Mouse (Mus musculus): Measurements from ENCODE around the gene Asxl1. TPM values are rescaled to one million over a fixed set of nuclear protein-coding genes. Genes with fewer than 3 reads are reported as not detected.

Gene Asxl1
- polyA plus RNA-seq (2011; ENCODE audit: insufficient read length, low read depth, missing spikeins), result 32.0 and 33.9 TPM in 2 replicates

DNA sequence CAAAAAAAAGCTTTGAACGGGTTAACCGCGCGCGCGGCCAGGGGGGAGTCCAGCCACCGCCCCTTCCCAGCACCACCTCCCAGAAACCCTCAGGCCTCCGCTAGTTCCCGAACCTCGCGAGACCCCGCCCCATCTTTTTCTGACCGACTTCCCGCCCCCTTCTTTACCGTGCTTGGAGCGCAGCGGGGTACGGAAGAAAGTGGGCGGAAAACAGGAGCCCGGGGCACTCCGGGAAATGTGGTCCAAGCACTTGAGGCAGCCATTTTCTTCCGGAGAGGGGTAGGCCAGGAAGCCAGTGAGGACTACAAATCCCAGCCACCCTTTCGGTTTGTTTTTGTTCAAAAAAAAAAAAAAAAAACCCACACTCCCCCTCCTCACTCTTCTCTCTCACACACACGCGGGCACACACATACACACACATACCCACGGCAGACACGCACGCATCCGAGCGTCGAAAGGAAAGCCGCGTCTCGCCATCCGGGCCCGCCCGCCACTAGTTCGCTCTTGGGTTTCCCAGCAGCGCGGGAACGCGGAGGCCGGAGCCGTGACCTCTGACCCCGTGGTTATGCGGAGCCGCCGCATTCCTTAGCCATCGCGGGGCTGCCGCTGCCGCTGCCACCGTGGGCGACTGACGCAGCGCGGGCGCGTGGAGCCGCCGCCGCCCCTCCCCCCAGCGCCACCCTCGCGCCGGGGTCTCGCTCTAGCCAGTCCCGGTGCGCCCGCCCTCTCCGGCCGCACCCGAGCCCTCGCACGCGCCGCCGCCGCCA is at the start of gene Asxl1:
Asxl1 (plus strand) TSS at position 376 of the 767 bp plus-strand sequence.
- peaks cover 14% of the 10 kb centered on the region for H3K4me1 ChIP-seq (ENCODE audit: control insufficient read depth, insufficient read depth, low read length)
- no peak for TF ChIP-seq CTCF (IDR thresholded peaks at IDR 0.05; ENCODE audit: borderline replicate concordance, insufficient read depth, low read length)
- TF ChIP-seq POLR2A (IDR thresholded peaks at IDR 0.05; ENCODE audit: low read depth, low read length), result peak; percentile 81
- H3K4me3 ChIP-seq (ENCODE audit: insufficient read depth, low read length), result peak within 1 kb of the TSS; percentile 82
- peak within 1 kb of the TSS; percentile 95 for H3K27ac ChIP-seq (ENCODE audit: insufficient read depth, low read length)

DNA sequence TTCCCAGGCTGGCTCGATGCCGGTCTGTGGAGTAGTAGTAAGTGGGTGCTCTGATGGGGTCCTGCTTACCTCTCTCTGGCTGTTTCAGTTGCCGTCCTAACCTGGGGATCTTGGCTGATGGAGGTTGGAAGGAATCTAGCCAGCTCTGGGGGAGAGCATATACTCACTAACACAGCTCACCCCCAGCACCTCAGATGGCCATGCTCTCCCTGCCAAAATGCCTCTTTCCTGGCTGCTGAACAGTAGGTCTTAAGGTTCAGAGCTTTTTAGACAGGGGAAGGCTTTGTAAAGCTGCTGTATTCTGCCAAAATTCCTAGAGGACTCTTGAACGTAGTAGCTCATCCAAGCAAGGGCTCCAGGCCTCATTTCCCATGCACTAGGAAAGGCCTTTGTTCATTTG is 47.9 kb upstream of the Asxl1 start:
- no peaks in the 10 kb centered on the region for H3K4me1 ChIP-seq (ENCODE audit: control insufficient read depth, insufficient read depth, low read length)
- H3K27ac ChIP-seq (ENCODE audit: insufficient read depth, low read length), result no peak overlapping the region
- no peak overlapping the region for H3K4me3 ChIP-seq (ENCODE audit: insufficient read depth, low read length)
- TF ChIP-seq POLR2A (IDR thresholded peaks at IDR 0.05; ENCODE audit: low read depth, low read length) (no peak), CTCF (IDR thresholded peaks at IDR 0.05; ENCODE audit: borderline replicate concordance, insufficient read depth, low read length) (no peak)

DNA sequence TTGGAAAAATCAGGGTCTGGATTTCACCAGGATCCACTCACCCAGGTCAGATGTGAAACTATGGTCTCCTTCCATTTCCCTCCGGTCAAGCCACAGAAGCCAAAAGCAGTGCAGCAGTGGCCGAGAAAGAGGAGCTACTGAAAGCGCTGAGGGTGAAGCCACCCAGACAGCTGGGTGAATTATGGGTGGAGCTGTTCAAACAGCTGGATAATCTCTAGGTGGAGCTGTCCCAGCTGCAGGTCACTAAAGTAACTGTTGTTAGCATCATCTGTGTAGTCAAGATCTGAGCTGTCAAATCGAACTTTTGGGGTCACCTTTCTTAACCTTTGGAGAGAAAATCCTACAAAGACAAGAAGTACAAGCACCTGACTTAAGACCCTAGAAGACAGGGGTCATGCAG is 47.2 kb upstream of the Asxl1 start:
- H3K27ac ChIP-seq (ENCODE audit: insufficient read depth, low read length), result no peak overlapping the region
- H3K4me1 ChIP-seq (ENCODE audit: control insufficient read depth, insufficient read depth, low read length), result no peaks in the 10 kb centered on the region
- TF ChIP-seq CTCF (IDR thresholded peaks at IDR 0.05; ENCODE audit: borderline replicate concordance, insufficient read depth, low read length) (no peak), POLR2A (IDR thresholded peaks at IDR 0.05; ENCODE audit: low read depth, low read length) (no peak)
- H3K4me3 ChIP-seq (ENCODE audit: insufficient read depth, low read length), result no peak overlapping the region

DNA sequence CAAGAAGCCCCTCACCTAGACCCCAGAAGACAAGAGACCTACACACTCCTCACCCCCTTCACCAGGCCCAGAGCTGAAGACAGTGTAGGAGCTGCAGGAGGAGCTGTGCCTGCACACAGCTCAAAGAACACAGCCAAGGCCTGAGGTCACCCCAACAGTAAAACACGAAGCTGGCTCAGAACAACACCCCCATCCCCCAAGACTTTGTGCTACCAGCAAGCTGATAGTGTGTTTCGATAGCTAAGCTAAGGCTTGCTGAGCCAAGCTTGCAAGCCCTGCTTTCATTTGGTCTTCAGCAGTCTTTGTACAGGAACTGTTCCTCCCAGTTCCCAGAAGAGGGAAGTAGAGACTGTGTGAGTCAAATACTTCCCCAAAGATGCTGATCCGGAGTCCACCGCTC is 46.8 kb upstream of the Asxl1 start:
- Histone ChIP-seq H3K27ac (ENCODE audit: insufficient read depth, low read length) (no peak overlapping the region), H3K4me1 (ENCODE audit: control insufficient read depth, insufficient read depth, low read length) (no peaks in the 10 kb centered on the region), H3K4me3 (ENCODE audit: insufficient read depth, low read length) (no peak overlapping the region)
- TF ChIP-seq POLR2A (IDR thresholded peaks at IDR 0.05; ENCODE audit: low read depth, low read length) (no peak), CTCF (IDR thresholded peaks at IDR 0.05; ENCODE audit: borderline replicate concordance, insufficient read depth, low read length) (no peak)

DNA sequence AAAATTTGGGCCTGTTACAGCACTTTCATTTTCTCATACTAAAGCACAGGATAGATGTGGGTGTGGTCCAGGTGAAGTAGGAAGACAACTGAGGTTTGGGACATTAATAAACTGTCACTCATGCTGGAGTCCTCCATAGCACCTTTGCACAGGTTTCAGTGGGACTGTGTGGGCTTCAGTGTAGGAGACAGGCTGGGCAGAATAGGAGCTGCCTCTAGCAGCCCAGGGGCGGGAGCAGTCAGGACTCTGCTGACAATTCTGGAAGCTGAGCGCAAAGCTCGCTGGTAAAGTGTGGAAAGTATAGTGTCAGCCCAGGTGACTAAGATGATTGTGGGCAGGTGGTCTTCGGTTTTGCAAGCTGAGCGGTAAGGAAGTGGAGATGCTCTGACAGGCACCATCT is 44.5 kb upstream of the Asxl1 start:
- Histone ChIP-seq H3K4me3 (ENCODE audit: insufficient read depth, low read length) (no peak overlapping the region), H3K4me1 (ENCODE audit: control insufficient read depth, insufficient read depth, low read length) (no peaks in the 10 kb centered on the region), H3K27ac (ENCODE audit: insufficient read depth, low read length) (no peak overlapping the region)
- TF ChIP-seq POLR2A (IDR thresholded peaks at IDR 0.05; ENCODE audit: low read depth, low read length) (no peak), CTCF (IDR thresholded peaks at IDR 0.05; ENCODE audit: borderline replicate concordance, insufficient read depth, low read length) (no peak)

DNA sequence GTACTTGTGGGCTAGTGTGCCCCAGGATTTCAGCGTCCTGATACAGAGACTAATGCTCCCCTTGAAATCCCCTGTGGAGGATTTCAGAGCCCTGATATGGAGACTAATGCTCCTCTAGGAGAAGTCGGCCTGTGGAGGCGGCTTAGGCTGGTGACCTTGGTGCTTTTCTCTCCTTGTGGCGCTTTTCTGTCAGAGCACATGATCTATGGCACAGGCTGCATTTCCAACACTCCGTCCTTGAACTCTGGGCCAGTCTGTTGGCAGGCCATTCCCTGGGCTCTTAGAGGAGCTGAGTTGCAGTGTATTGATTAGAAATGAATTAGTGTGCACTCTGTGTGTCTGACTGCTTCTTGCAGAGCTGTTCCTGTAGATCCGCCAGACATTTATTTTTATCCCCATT is 40.4 kb upstream of the Asxl1 start:
- H3K4me1 ChIP-seq (ENCODE audit: control insufficient read depth, insufficient read depth, low read length), result no peaks in the 10 kb centered on the region
- H3K4me3 ChIP-seq (ENCODE audit: insufficient read depth, low read length), result no peak overlapping the region
- H3K27ac ChIP-seq (ENCODE audit: insufficient read depth, low read length), result no peak overlapping the region
- TF ChIP-seq POLR2A (IDR thresholded peaks at IDR 0.05; ENCODE audit: low read depth, low read length), result no peak
- no peak for TF ChIP-seq CTCF (IDR thresholded peaks at IDR 0.05; ENCODE audit: borderline replicate concordance, insufficient read depth, low read length)

DNA sequence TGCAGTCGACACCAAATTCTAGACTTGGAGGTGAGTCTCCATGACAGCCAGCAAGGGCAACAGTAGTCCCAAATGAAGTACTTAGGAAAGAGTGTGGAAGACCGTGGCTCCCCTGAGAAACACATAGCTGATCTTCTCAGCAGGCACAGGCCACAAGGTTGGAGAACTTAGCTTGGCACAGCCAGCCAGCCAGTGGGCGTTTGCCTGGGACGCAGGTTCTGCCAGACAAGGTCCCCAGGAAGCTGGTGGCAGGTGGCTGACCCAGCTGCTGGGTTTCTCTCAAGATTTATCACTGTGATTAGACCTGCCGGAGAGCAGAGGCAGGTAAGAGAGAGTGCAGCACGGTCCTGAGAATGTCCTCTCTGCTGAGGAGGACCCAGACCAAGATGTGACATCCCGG is 37.0 kb upstream of the Asxl1 start:
- TF ChIP-seq CTCF (IDR thresholded peaks at IDR 0.05; ENCODE audit: borderline replicate concordance, insufficient read depth, low read length) (no peak), POLR2A (IDR thresholded peaks at IDR 0.05; ENCODE audit: low read depth, low read length) (no peak)

DNA sequence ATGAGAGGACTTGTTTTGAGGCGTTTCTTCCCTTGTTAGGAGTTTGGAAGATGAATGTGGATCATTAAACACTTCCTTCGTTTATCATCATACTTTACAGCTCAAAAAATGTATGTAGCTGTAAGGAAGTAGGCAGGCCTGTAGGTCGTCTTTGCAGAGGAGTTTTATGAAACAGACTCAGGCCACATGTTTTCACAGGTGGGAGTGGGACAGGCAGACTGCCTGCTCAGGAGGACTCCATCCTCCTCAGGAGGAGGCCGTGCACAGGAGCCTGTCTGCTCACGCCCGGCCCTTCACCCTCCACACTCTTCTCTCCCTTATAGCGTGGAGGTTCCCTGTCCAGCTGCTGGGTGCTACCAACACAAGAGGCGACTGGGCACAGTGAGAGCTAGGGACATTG is 36.5 kb upstream of the Asxl1 start:
- Histone ChIP-seq H3K4me1 (ENCODE audit: control insufficient read depth, insufficient read depth, low read length) (no peaks in the 10 kb centered on the region), H3K27ac (ENCODE audit: insufficient read depth, low read length) (no peak overlapping the region), H3K4me3 (ENCODE audit: insufficient read depth, low read length) (no peak overlapping the region)
- TF ChIP-seq POLR2A (IDR thresholded peaks at IDR 0.05; ENCODE audit: low read depth, low read length), result no peak
- no peak for TF ChIP-seq CTCF (IDR thresholded peaks at IDR 0.05; ENCODE audit: borderline replicate concordance, insufficient read depth, low read length)

More for the DNA sequence above, 37.0 kb upstream of the Asxl1 start:
- no peaks in the 10 kb centered on the region for H3K4me1 ChIP-seq (ENCODE audit: control insufficient read depth, insufficient read depth, low read length)
- no peak overlapping the region for H3K4me3 ChIP-seq (ENCODE audit: insufficient read depth, low read length)
- no peak overlapping the region for H3K27ac ChIP-seq (ENCODE audit: insufficient read depth, low read length)

DNA sequence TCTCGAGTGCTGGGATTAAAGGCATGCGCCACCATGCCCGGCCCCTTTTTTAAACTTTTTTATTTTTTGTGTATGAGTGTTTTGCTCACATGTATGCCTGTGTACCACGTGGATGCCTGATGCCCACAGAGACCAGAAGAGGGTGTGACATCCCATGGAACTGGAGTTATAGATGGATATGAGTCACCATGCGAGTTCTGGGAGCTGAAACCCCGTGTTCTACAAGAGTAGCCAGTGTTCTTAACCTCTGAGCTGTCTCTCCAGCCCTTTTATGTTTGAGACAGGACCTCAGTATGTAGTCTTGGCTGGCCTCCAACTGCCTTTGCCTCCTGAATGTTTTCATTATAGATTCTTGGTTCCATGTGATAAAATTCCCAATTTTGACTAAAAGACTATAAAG is 35.4 kb upstream of the Asxl1 start:
- TF ChIP-seq POLR2A (IDR thresholded peaks at IDR 0.05; ENCODE audit: low read depth, low read length), result no peak
- 0 out of 2 replicates have a peak, but pooled peaks have one; percentile 27 for TF ChIP-seq CTCF (IDR thresholded peaks at IDR 0.05; ENCODE audit: borderline replicate concordance, insufficient read depth, low read length)
- Histone ChIP-seq H3K4me3 (ENCODE audit: insufficient read depth, low read length) (no peak overlapping the region), H3K27ac (ENCODE audit: insufficient read depth, low read length) (no peak overlapping the region), H3K4me1 (ENCODE audit: control insufficient read depth, insufficient read depth, low read length) (no peaks in the 10 kb centered on the region)

DNA sequence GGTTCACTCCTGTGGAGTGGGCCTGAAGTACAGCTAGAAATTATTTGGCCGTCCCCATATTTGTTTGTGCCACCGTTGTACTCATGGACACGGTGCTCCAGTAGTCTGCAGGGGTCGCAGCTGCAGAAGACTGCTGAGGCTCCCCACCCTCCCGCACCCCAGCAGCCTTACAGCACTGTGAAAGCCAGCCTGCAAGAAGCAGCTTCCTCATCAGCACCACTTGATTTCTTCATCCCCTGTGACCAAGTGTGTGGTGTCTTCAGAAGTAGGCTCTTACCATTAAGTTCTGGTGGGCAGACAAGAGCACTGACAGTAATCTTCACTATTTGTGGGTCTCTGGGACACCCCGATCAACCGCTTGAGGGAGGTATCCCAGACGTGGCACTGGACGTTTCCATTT is 32.7 kb upstream of the Asxl1 start:
- Histone ChIP-seq H3K4me3 (ENCODE audit: insufficient read depth, low read length) (no peak overlapping the region), H3K27ac (ENCODE audit: insufficient read depth, low read length) (no peak overlapping the region), H3K4me1 (ENCODE audit: control insufficient read depth, insufficient read depth, low read length) (no peaks in the 10 kb centered on the region)
- TF ChIP-seq POLR2A (IDR thresholded peaks at IDR 0.05; ENCODE audit: low read depth, low read length), result no peak
- TF ChIP-seq CTCF (IDR thresholded peaks at IDR 0.05; ENCODE audit: borderline replicate concordance, insufficient read depth, low read length), result no peak

Data from embryonic fibroblast, embryonic 13.5 days (primary cell).